Mouse (Mus musculus): ENCODE results near the gene Degs1.

Degs1 gene

DNA sequence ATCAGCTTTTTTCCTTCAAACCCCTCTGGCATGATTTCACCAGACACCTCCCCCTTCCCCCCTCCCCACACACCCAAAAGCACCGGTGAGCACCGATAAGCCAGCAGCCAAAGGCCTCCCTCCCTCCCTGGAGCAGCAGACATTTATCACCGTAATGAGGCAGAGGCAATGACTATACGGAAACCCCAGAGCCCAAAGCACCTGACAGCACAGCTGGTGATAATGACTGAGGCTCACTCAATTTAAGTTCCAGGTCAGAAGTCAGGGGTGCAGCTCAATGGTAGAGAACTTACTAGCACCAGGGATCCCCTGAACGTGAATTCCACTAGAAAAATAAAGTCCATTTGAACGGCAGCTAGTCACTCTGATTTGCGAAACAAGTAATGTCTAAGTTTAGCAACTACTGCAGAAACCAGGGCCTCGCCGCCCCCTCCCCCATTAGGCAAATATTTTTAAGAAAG lies 1.3 kb downstream of the Degs1 start:
- in situ Hi-C loops (cut with MboI; ENCODE audit: low sequenced_read_pairs): no loop called here

DNA sequence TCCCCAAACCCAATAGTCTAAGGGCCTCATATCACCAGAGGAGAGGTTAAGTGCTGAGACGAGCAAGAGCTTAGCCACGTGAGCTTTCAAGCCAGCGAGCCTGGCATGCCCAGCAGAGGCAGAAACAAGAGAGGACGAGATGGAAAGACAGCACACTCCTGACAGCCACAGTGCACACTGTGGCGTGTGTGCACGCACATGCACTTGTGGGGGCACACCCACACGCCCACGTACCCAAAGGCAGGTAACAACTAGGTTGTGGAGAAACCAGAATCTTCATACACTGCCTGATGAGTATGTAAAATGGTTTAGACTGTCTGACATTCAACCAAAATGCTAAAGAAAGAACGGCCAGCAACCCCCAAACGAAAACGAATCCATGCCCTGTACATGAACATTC lies 2.0 kb downstream of the Degs1 start:
- in situ Hi-C loops (cut with MboI; ENCODE audit: low sequenced_read_pairs): no loop called here

DNA sequence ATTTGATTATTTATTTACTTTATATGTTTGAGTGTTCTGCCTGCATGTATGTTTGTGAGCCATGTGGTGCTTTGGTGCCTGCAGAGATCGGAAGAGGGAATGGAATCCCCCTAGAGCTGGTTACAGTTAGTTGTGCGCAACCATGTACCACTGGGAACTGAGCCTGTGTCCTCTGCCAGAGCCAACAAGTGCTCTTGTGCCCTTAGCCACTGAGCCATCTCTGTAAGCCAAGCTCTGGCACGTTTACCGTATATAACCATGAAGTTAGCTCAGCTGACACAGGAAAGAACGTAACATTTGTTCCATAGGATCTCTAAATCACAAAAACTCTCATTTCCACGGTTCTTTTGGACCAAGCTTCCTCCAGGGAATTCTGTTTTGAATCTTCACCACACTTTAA lies 2.6 kb downstream of the Degs1 start:
- in situ Hi-C loops (cut with MboI; ENCODE audit: low sequenced_read_pairs): no loop called here

DNA sequence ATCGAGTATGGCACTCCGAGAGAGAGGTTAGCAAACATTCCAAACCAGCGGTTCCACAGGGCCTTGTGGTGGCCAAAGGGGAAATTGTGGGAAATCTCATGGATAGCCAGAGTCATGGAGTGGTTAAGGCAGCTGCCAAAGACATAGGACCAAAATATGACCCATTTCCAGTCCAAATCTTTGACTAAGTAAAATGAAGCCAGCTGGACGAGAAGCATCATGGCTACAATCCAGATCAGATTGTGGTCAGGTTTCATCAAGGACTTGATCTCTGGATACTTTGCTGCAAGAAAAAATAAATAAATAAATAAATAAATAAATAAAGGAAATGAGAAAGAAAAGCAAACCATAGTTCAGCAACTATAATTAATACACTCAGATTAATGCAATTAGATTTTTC lies 3.2 kb downstream of the Degs1 start:
- in situ Hi-C loops (cut with MboI; ENCODE audit: low sequenced_read_pairs): no loop called here

DNA sequence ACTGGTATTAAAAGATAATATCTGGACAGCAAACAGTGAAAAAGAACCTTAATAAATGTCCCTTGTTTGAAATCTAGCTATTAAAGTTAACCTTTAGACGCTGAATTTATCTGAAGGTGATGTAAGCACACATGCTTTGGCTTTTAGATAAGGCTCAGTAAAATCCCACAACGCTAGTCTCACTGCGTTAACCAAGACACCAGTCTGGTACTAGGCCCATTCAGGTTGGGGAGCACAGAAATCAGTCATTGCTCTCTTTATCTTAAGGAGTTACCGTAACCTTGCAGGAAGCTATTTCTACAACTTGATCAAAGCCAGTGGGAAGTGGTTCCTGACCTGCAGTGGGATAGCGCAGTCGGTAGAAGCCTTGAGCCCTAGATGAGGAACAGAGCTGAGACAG lies 7.5 kb downstream of the Degs1 start:
- in situ Hi-C loops (cut with MboI; ENCODE audit: low sequenced_read_pairs): no loop called here

DNA sequence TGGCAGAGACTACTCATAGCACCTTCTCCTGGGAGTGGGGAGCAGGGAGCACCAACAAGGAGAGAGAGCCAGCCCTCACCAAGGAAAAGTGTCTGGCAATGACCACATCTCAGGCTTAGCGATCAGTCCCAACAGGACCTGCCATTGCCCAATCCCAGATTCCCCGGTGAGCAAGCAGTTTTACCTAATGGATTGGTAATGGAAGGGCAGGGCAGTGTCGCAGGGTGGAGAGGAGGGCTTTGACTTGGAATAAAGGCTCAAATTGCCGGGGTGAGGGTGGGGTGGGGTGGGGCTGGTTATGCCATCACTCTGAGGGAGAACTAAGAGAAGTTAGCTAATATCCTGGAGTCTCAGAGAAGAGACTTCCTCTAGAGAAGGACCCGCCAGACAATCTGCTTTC lies 11.0 kb downstream of the Degs1 start:
- in situ Hi-C loops (cut with MboI; ENCODE audit: low sequenced_read_pairs): no loop called here

DNA sequence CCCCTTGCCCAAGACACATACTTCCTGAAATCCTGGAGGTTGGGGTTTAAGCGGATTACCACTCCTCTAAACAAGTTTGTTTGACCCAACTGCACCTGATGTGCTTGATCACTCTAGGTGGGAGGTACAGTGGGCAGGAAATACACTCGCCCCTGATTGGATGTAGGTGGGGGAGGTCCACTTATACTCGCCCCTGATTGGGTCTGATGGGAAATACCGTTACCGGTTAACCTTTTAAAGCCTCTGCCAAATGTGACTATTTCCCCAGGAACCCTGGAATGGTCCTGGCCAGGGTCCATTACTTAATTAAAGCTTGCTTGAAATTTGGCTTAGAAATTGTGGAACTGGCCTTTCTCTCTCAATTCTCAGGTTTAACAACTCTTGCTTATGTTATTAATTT lies 11.5 kb downstream of the Degs1 start:
- in situ Hi-C loops (cut with MboI; ENCODE audit: low sequenced_read_pairs): no loop called here

DNA sequence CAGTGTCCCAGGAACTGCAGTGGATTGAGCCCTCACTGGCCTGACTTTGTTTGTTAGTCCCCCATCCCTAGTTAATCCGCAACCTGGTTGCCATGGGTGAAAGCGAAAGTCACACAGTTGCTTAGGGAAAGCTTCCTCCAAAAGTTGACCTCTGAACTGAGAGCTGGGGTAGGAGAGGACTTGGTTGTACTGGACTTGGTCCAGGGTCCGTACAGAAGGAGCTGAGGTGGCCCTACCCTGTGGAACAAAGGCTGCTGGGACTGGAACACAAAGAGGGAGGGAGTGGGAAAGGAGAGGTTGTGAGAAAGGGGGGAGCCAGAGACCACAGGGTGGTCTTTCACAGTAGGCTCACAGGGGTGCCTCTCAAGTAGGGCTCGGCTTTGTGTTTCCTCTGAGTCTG lies 14.3 kb downstream of the Degs1 start:
- in situ Hi-C loops (cut with MboI; ENCODE audit: low sequenced_read_pairs): no loop called here

DNA sequence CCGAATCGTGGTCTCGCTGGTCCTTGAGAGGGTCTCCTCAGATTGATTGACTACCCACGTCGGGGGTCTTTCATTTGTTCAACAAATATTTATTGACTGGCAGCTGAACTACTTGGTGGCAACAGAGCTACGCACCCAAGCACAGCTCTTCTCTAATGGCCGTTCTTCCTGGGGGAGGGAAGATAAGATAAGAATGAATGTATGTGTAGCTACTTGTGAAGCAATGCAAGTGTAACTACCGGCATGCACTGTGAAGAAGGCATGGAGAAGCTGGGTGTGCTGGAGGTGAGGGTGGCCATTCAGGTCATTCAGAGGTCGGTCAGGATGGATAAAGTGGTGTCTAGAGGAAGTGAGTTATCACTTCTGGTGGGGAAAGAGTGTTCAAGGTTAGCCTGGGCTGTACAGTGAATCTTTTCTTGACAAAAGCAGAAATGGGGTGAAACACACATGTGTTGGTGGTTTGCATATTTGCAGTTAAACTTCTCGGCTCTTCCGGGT lies 16.5 kb downstream of the Degs1 start:
- in situ Hi-C loops (cut with MboI; ENCODE audit: low sequenced_read_pairs): no loop called here

DNA sequence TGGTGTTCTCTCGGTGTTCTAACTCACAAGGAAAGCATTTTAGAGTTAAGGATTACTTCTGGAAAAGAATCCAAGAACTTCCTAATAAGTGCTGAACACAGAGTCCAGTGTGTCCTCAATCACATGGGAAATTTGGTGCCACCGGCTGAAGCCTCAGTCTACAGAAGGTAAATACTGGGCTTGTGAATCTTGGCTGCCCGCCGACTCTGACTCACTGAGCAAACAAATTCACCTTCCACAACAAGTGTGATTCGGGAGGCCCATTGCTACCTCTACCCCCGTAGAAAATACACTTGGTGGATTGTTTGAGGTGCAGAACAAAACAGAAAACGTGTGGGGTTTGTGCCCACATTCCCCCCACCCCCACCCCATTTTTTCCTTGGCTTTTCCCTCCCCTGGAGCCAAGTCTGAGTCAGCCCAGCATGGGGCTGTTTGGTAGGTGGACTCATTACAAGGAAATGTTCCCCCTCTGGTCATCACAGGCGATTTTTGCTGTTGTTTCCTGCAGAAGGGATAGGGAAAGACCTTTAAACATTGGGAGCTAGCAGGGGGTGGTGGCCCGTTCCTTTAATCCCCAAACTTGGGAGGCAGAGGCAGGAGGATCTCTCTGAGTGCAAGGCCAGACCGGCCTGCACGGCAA lies 26.4 kb downstream of the Degs1 start:
- in situ Hi-C loops (cut with MboI; ENCODE audit: low sequenced_read_pairs): no loop called here

DNA sequence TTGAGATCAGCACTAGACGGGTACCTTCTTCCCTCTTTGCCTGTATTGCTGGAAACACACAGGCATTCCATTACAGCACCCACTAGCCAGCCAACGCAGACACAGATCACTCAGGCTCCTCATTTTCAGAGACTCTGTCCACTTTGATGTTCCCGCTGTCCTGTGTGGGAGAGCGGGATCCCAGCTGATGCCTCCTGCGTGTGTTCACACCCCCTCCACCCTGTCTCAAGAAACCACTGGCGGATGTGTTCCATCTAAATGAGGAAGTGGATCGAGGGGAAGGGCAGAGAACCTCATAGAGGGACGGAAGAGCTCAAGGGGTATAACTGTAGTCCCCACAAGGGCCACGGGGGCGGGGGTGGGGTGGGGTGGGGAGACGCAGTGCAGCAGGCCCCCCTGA lies 27.6 kb downstream of the Degs1 start:
- in situ Hi-C loops (cut with MboI; ENCODE audit: low sequenced_read_pairs): no loop called here

DNA sequence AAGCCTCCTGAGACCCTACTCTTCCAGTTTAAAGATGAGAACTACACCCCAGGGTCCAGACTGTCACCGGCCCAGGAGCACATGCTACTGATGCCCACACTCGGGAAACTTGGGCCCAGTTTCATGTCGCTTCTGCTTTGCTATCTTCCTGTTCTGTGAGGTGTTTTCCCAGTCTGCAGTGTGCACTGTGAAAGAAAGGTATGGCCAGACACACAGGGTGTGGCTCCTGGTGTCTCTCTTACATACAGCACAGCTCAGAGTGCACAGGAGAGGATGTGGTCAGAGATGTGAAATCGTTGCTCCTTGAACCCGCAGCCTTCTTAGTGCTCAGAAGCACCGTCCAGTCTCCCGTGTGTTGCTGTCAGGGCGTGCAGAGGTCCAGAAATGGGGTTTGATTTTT lies 28.0 kb downstream of the Degs1 start:
- in situ Hi-C loops (cut with MboI; ENCODE audit: low sequenced_read_pairs): no loop called here

DNA sequence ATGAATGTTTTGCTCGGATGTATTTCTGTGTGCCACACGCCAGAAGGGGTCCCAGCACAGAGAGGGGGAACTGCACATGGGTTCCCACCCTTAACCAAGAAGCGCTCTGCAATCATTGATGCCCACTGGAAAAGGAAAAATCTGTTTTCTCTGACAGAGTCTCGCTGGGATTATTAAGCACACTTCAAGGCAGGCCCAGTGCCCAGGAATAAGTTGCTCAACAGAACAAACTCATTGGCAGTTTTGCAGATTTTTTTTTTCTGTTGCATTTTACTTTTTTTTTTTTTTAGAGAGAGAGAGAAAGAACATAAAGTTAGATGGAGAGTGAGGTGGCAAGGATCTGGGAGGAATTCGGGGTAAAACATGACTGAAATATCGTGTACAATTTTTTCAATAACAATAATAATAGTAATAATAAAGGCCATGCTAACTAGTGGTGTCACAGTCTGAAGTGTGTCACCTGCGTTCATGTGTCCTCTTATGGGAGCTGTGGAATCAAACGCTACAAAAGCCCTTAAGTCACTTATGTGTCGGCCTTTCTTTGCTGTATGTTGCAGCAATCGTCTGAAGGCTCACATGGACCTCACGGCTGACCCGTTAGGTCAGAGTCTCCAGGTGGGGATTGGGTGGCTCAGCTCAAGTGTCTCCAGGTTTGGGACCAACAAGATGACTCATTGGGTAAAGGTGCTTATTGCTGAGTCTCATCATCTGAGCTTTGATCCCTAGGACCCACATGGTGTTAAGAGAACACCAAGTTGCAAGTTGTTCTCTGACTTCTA lies 28.7 kb downstream of the Degs1 start:
- in situ Hi-C loops (cut with MboI; ENCODE audit: low sequenced_read_pairs): no loop called here

DNA sequence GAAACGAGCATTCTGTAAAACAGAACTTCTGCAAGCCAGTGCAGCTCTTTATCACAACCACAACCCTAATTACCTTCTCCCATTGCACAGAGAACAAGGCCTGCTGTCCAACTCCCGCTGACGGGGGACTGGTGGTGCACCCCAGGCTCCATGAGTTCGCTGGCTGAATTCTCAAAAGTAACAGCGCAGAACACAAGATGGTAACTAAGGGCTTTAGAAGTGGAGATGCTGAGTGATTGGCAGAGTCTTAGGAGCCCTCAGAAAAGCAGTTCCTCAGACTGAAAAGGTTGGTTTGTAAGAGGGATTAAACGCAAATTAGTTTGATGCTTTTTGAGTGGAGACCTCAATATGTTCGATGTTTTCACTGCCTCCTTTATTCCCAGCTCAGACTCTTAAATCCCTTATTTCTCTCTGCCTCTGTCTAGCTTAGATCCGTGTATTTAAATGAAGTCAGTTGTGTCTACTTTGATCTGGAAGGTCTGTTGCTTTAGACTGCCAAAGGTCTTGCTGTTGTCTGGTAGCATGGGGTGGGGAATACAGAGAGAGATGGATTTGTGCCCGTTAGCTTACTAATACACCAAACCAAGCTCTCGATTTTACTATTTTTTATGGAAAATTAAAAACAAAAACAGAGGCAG lies 30.0 kb downstream of the Degs1 start:
- in situ Hi-C loops (cut with MboI; ENCODE audit: low sequenced_read_pairs): no loop called here

DNA sequence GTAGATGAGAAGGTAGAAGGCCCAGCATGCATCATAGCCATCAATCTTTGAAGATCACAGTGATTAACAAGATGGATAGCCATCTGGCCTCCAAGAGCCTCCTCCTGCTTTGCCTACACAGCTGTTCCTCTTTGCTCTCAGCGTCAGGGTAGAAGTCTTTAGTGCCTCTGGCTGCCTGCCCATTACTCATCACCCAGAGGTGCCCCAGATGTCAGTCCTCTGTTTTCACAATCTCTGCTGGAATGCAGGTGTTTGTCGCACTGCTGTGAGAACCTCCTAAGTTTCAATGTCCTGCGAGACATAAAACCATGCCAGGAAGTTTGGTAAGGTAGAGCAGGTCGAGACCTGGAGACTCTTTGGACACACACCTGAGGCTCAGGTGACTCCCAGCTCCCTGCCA lies 31.9 kb downstream of the Degs1 start:
- in situ Hi-C loops (cut with MboI; ENCODE audit: low sequenced_read_pairs): no loop called here

DNA sequence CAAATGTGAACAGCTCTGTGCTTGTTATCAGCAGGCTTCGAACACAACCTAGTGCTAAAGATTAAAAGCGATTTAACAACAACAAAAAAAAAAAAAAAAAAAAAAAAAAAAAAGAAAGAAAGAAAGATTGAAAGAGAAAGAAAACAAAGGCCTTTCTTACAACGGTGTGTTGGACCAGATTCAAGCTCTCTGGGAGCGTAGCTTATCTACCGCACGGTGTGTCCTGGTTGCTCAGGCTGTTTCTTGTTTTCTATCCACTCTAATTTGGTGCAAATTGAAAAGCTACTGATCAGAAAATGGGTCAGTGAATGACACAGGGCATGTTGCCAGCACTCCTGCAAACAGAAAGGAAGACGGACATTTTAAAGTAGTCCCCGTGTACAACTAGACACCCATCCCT lies 33.3 kb downstream of the Degs1 start:
- in situ Hi-C loops (cut with MboI; ENCODE audit: low sequenced_read_pairs): no loop called here

DNA sequence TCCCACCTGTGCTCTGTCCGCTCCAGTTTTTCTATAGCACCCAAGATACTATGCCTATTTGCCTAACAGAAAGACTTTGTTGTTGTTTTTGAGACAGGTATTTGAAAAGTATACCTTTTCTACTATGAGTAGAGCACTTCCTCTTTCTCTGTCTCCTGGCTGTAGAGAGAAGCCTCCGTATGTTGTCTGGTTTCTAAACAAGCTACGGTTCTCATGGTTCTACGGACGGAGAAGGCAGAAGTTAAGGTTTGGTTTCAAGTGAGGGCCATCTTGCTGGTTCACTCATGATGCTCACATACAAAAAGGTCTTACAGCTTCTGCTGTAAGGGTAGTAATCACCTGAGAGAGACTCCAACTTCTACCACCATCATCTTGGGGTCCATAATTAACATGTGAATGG lies 37.6 kb downstream of the Degs1 start:
- in situ Hi-C loops (cut with MboI; ENCODE audit: low sequenced_read_pairs): no loop called here

DNA sequence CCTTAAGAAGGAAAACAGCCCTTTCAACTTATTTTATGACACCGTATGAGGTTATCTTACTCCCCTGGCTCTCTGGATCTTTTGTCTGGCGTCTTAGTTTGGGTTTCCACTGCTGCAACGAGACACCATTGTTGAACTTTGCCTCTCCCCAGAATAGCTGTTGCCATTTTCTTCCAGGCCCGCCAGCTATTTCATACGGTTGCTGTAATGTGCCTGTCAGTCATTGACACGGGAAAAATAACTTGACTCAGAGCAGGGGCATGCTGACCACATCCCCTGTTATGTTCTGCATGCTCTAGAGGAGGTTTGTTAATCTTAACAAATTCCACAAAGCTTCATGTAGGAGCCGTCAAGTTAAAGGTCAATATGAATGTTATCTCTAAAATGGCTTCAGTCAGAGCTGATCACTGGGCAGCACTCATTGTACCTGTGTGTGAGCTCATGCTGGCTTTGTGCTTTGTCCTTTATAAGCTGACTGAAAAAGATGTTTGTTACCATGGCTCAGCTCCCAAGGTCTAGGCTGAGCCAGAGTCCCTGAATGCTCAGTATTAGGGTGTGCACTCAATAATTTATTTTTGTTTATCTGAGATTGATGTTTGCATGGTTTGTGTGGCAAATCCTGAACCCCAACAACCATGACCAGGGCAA lies 44.4 kb downstream of the Degs1 start:
- in situ Hi-C loops (cut with MboI; ENCODE audit: low sequenced_read_pairs): no loop called here

DNA sequence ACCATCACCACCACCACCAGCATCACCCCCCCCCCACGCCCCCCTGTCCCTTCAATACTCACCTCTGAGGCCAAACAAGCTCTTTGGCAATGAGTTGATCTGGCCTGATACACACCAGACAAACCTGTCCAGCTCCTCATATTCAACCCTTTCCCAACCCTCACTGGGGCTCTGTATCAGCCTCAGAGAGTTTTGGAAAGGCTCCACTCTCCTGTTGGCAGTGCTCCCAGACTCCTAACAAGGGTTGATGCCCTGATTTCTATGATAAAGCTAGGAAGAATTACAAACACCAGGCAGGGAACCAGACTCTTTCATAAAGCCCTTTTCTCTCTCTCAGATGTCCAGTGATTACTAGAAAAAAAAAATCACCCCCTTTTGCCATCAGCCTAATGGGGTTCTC lies 45.2 kb downstream of the Degs1 start:
- in situ Hi-C loops (cut with MboI; ENCODE audit: low sequenced_read_pairs): no loop called here

DNA sequence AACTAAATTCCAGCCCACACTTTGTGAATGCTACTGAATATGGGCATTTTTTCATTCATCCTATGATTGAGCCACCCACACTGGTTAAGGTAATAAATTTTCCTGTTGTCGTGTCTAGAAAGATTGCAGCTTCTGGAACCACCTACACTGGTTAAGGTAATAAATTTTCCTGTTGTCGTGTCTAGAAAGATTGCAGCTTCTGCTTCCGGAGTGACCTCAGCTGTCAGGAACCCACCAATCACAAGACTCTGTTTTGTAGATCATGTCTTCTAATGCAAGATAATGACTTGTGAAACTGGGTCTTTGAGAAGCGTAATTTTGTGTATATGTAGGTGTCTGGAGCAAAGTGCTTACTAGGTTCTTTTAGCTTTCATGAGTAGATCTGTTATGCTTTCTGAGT lies 47.4 kb downstream of the Degs1 start:
- in situ Hi-C loops (cut with MboI; ENCODE audit: low sequenced_read_pairs): no loop called here

DNA sequence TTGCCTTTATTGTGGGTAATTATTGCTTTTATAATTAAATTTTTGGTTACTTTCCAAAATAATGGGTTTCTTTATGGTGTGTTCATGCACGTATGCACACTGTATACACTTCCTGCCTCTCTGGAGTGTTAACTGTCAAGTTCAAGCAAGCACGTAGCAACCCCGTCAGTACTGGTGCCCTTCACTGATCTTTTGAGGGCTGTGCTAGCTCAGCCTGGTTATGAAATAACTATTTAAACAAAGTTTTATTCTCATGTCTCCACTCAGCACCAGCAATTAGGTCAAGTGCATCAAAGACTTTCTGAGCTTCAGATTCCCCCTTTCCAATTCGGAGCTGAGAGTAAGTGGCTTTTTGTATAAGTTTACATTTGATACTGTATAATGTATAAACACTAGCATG lies 53.2 kb downstream of the Degs1 start:
- in situ Hi-C loops (cut with MboI; ENCODE audit: low sequenced_read_pairs): no loop called here

Data from CH12F3 (cell line).